Mouse (Mus musculus): Measurements from ENCODE around the gene Faah. TPM values are rescaled to one million over a fixed set of nuclear protein-coding genes. Genes with fewer than 3 reads are reported as not detected.

Faah gene
- total and polyA plus RNA-seq, 3 experiments = 10.8 to 22.2 TPM; not detected in 1

DNA sequence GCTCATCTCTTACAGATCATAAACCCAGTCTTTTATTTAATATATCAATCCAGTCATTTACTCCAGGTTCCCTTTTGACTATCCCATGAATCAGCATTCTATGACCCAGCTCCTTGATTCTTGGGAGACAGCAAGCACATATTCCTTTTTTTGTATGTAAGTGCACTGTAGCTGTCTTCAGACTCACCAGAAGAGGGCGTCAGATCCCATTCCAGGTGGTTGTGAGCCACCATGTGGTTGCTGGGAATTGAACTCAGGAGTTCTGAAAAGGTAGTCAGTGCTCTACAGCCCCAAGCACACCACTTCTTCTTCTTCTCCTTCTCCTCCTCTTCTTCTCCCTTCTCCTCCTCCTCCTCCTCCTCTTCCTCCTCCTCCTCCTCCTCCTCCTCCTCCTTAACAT is 39.8 kb upstream of the Faah start:
- Histone ChIP-seq H3K4me1 (ENCODE audit: control insufficient read depth in 1 of 2, insufficient read depth in 2 of 2, low read length in 2 of 2) (peaks cover 0 to under 1% of the 10 kb centered on the region in 2 experiments; a peak in 2 of 4 replicates), H3K27me3 (ENCODE audit: control insufficient read depth in 1 of 2, insufficient read depth in 2 of 2, low read length in 2 of 2) (no peaks in the 10 kb centered on the region), H3K9ac (ENCODE audit: control insufficient read depth, low read depth, low read length, poor library complexity, severe bottlenecking) (no peak overlapping the region), H3K9me3 (replicated peaks; ENCODE audit: insufficient read depth, low read length) (no peaks in the 10 kb centered on the region), H3K27ac (ENCODE audit: control insufficient read depth, low read depth, low read length) (no peak overlapping the region), H3K4me3 (ENCODE audit: control insufficient read depth in 1 of 2, insufficient read depth in 1 of 2, low read depth in 2 of 2, low read length in 2 of 2) (no peak overlapping the region), H3K79me2 (ENCODE audit: control insufficient read depth, insufficient read depth, low read length, poor library complexity) (no peaks in the 10 kb centered on the region; the same call in 1 of the 2 replicates), H3K36me3 (ENCODE audit: control insufficient read depth in 1 of 2, insufficient read depth in 2 of 2, low read length in 2 of 2) (no peaks in the 10 kb centered on the region)
- TF ChIP-seq POLR2AphosphoS5 (IDR thresholded peaks at IDR 0.05; ENCODE audit: borderline replicate concordance, low read depth, low read length) = no peak
- TF ChIP-seq ETS1 (IDR thresholded peaks at IDR 0.05; ENCODE audit: low read depth, low read length) = no peak
- TF ChIP-seq BHLHE40 (IDR thresholded peaks at IDR 0.05; ENCODE audit: borderline replicate concordance, low read depth, low read length) = no peak
- no peak for TF ChIP-seq GATA1 (IDR thresholded peaks at IDR 0.05; ENCODE audit: low read depth, low read length)
- no peak for TF ChIP-seq UBTF (IDR thresholded peaks at IDR 0.05; ENCODE audit: borderline replicate concordance, insufficient read depth, low read depth, low read length)
- no peak for TF ChIP-seq RAD21 (IDR thresholded peaks at IDR 0.05; ENCODE audit: low read depth, low read length)
- no peak for TF ChIP-seq ZC3H11A (IDR thresholded peaks at IDR 0.05; ENCODE audit: low read depth, low read length)
- peak in 2 of 3 experiments; percentile 9 to 51; a peak in 3 of 6 replicates for TF ChIP-seq CTCF (IDR thresholded peaks at IDR 0.05 in 2 of 3, conservative IDR thresholded peaks at IDR 0.05 in 1 of 3; ENCODE audit: control insufficient read depth in 1 of 3, insufficient read depth in 1 of 3, low read depth in 2 of 3, low read length in 3 of 3, poor library complexity in 1 of 3, severe bottlenecking in 1 of 3)
- no peak for TF ChIP-seq CHD1 (IDR thresholded peaks at IDR 0.05; ENCODE audit: low read depth, low read length)
- no peak for TF ChIP-seq ZKSCAN1 (IDR thresholded peaks at IDR 0.05; ENCODE audit: low read depth, low read length)
- TF ChIP-seq CHD2 (IDR thresholded peaks at IDR 0.05; ENCODE audit: low read length) = no peak
- no peak for TF ChIP-seq MAX (IDR thresholded peaks at IDR 0.05; ENCODE audit: low read length)
- TF ChIP-seq TAL1 (IDR thresholded peaks at IDR 0.05; ENCODE audit: low read length) = no peak
- TF ChIP-seq POLR2AphosphoS2 (IDR thresholded peaks at IDR 0.05; ENCODE audit: low read length) = no peak
- TF ChIP-seq MYC (IDR thresholded peaks at IDR 0.05; ENCODE audit: low read depth, low read length) = peak; percentile 40; the same call in 1 of the 2 replicates
- no peak for TF ChIP-seq USF1 (IDR thresholded peaks at IDR 0.05; ENCODE audit: low read depth, low read length)
- peak; percentile 13; the same call in 1 of the 2 replicates for TF ChIP-seq SMC3 (IDR thresholded peaks at IDR 0.05; ENCODE audit: low read depth, low read length)
- no peak for TF ChIP-seq NELFE (IDR thresholded peaks at IDR 0.05; ENCODE audit: low read depth, low read length)
- no peak for TF ChIP-seq E2F4 (IDR thresholded peaks at IDR 0.05; ENCODE audit: borderline replicate concordance, low read depth, low read length)
- no peak for TF ChIP-seq MAFK (IDR thresholded peaks at IDR 0.05; ENCODE audit: borderline replicate concordance, low read depth, low read length)
- no peak for DNase-seq (ENCODE audit: low read depth, low spot score)

- Histone ChIP-seq H3K79me2 (ENCODE audit: control insufficient read depth, insufficient read depth, low read length, poor library complexity) (no peaks in the 10 kb centered on the region; the same call in 1 of the 2 replicates), H3K27ac (ENCODE audit: control insufficient read depth, low read depth, low read length) (peak within 1 kb of the TSS; percentile 96), H3K4me3 (ENCODE audit: control insufficient read depth in 1 of 2, insufficient read depth in 1 of 2, low read depth in 2 of 2, low read length in 2 of 2) (peak within 1 kb of the TSS; percentile 73 to 81), H3K9me3 (replicated peaks; ENCODE audit: insufficient read depth, low read length) (no peaks in the 10 kb centered on the region), H3K9ac (ENCODE audit: control insufficient read depth, low read depth, low read length, poor library complexity, severe bottlenecking) (peak within 1 kb of the TSS; percentile 81), H3K4me1 (ENCODE audit: control insufficient read depth in 1 of 2, insufficient read depth in 2 of 2, low read length in 2 of 2) (peaks cover 7 to 8% of the 10 kb centered on the region in 2 experiments; a peak in 3 of 4 replicates), H3K27me3 (ENCODE audit: control insufficient read depth in 1 of 2, insufficient read depth in 2 of 2, low read length in 2 of 2) (no peaks in the 10 kb centered on the region), H3K36me3 (ENCODE audit: control insufficient read depth in 1 of 2, insufficient read depth in 2 of 2, low read length in 2 of 2) (peaks cover 0 to 6% of the 10 kb centered on the region in 2 experiments; a peak in 2 of 4 replicates)
- peak; percentile 97 for DNase-seq (ENCODE audit: low read depth, low spot score)
- TF ChIP-seq HCFC1 (IDR thresholded peaks at IDR 0.05; ENCODE audit: low read depth, low read length) (peak; percentile 81), CHD2 (IDR thresholded peaks at IDR 0.05; ENCODE audit: low read length) (no peak), ZMIZ1 (IDR thresholded peaks at IDR 0.05; ENCODE audit: low read depth, low read length) (peak; percentile 90), MAFK (IDR thresholded peaks at IDR 0.05; ENCODE audit: borderline replicate concordance, low read depth, low read length) (0 out of 2 replicates have a peak, but pooled peaks have one; percentile 35), UBTF (IDR thresholded peaks at IDR 0.05; ENCODE audit: borderline replicate concordance, insufficient read depth, low read depth, low read length) (no peak), TBP (IDR thresholded peaks at IDR 0.05; ENCODE audit: low read depth, low read length) (peak; percentile 96), CTCF (IDR thresholded peaks at IDR 0.05 in 2 of 3, conservative IDR thresholded peaks at IDR 0.05 in 1 of 3; ENCODE audit: control insufficient read depth in 1 of 3, insufficient read depth in 1 of 3, low read depth in 2 of 3, low read length in 3 of 3, poor library complexity in 1 of 3, severe bottlenecking in 1 of 3) (no peak), GATA1 (IDR thresholded peaks at IDR 0.05; ENCODE audit: low read depth, low read length) (peak; percentile 26; the same call in 1 of the 2 replicates), EP300 (IDR thresholded peaks at IDR 0.05; ENCODE audit: low read depth in 1 of 2, low read length in 2 of 2) (no peak; a peak in 1 of 4 replicates), BHLHE40 (IDR thresholded peaks at IDR 0.05; ENCODE audit: borderline replicate concordance, low read depth, low read length) (peak; percentile 41; the same call in 1 of the 2 replicates), MXI1 (IDR thresholded peaks at IDR 0.05; ENCODE audit: low read depth, low read length) (peak; percentile 93), RAD21 (IDR thresholded peaks at IDR 0.05; ENCODE audit: low read depth, low read length) (no peak), MAZ (IDR thresholded peaks at IDR 0.05; ENCODE audit: low read depth, low read length) (peak; percentile 67; the same call in 1 of the 2 replicates), ZC3H11A (IDR thresholded peaks at IDR 0.05; ENCODE audit: low read depth, low read length) (no peak), ZNF384 (IDR thresholded peaks at IDR 0.05; ENCODE audit: low read depth, low read length) (no peak), JUND (IDR thresholded peaks at IDR 0.05; ENCODE audit: low read depth, low read length) (no peak), RCOR1 (IDR thresholded peaks at IDR 0.05; ENCODE audit: low read depth, low read length) (no peak), USF1 (IDR thresholded peaks at IDR 0.05; ENCODE audit: low read depth, low read length) (0 out of 2 replicates have a peak, but pooled peaks have one; percentile 27)
Observed at GRCm38 (mm10) chr4:116053399-116053961, 35.8 kb upstream of the Faah start, which contains the start of gene Nsun4. TSS of gene Nsun4 (minus strand) at chr4:116053876.
